Comparison of ENCODE assay signal across 16 mouse cellular contexts in the genomic region with DNA sequence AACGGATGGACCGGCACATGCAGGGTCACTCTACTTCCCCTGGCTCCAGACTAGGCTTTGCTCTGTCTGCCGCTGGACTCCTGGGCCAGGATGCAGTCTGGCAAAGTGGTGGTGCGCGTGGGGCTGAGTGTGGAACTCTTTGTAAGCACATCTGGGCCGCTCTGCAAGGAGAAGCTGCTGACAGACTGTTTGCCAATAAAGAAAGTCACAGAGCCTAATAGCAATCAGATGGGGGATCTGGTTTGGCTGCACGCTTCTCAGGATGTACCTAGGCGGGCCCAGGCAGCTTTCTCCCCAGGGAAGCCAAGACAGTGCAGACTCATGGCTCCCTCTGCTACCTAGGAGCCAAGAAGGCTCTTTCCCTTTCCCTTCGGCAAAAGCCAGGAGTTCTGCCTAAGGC.
DNase-seq lines count a peak whose midpoint lies in the region; ATAC-seq lines count a peak whose summit lies in the region.
"Had no signal": no experiment of that assay in that cellular context is flagged by ENCODE, and none has a peak within 500 bp of the region (broad histone marks: within the 10 kb centered on the region; RNA-seq: fewer than 3 reads in every experiment).

No protein-coding gene starts in this region.

- H3K9me3 ChIP-seq in heart, embryonic 12.5 days (replicated peaks), result peaks cover 8% of the 10 kb centered on the region; the same call in 1 of the 2 replicates
- peaks cover 5% of the 10 kb centered on the region; the same call in 1 of the 2 replicates for H3K9me3 ChIP-seq in heart, embryonic 10.5 days
- H3K9me3 ChIP-seq in limb, embryonic 11.5 days (ENCODE audit: control insufficient read depth, low read length), result no peaks in the 10 kb centered on the region; the same call in 1 of the 2 replicates
- H3K9me3 ChIP-seq: lung, embryonic 15.5 days had no signal

- no peak overlapping the region for H3K27ac ChIP-seq in heart, embryonic 12.5 days (ENCODE audit: poor library complexity, severe bottlenecking)
- H3K27ac ChIP-seq in heart, embryonic 10.5 days, result no peak overlapping the region
- H3K27ac ChIP-seq in limb, embryonic 11.5 days (replicated peaks; ENCODE audit: low read depth, low read length), result peak overlapping the region; percentile 84
- H3K27ac ChIP-seq: heart, adult 2 months; midbrain, embryonic 10.5 days had no signal

- H3K4me3 ChIP-seq in heart, embryonic 12.5 days, result no peak overlapping the region
- no peak overlapping the region for H3K4me3 ChIP-seq in heart, embryonic 10.5 days
- no peak overlapping the region; the same call in 1 of the 2 replicates for H3K4me3 ChIP-seq in limb, embryonic 11.5 days (ENCODE audit: low read depth, low read length)
- H3K4me3 ChIP-seq: erythroblast, embryonic 14.5 days; heart, adult 2 months; lung, embryonic 15.5 days; midbrain, embryonic 10.5 days had no signal

- no peak overlapping the region for H3K4me2 ChIP-seq in heart, embryonic 12.5 days
- no peak overlapping the region; the same call in 1 of the 2 replicates for H3K4me2 ChIP-seq in limb, embryonic 11.5 days (ENCODE audit: low read depth, severe bottlenecking)
- H3K4me2 ChIP-seq: lung, embryonic 15.5 days had no signal

- H3K27me3 ChIP-seq in heart, embryonic 12.5 days (replicated peaks), result no peaks in the 10 kb centered on the region
- no peaks in the 10 kb centered on the region for H3K27me3 ChIP-seq in heart, embryonic 10.5 days (ENCODE audit: insufficient read depth, poor library complexity, severe bottlenecking)
- no peaks in the 10 kb centered on the region for H3K27me3 ChIP-seq in limb, embryonic 11.5 days (ENCODE audit: control insufficient read depth, insufficient read depth, low read length)
- H3K27me3 ChIP-seq: lung, embryonic 15.5 days had no signal

- ATAC-seq in heart, embryonic 12.5 days (ENCODE audit: insufficient number of reproducible peaks, low FRiP score), result 0 out of 2 replicates have a peak, but pooled peaks have one; percentile 25
- ATAC-seq in limb, embryonic 11.5 days (ENCODE audit: insufficient number of reproducible peaks, low FRiP score, low TSS enrichment, low read depth), result peak; percentile 78
- ATAC-seq: inflammation-experienced regulatory T-cells, adult 6 months had no signal

- H3K4me1 ChIP-seq in heart, embryonic 12.5 days (replicated peaks), result 0 out of 2 replicates have a peak, but pooled peaks cover 3% of the 10 kb centered on the region
- 0 out of 2 replicates have a peak, but pooled peaks cover 11% of the 10 kb centered on the region for H3K4me1 ChIP-seq in heart, embryonic 10.5 days
- peaks cover 24% of the 10 kb centered on the region for H3K4me1 ChIP-seq in limb, embryonic 11.5 days (ENCODE audit: control insufficient read depth, insufficient read depth, low read length)
- H3K4me1 ChIP-seq: midbrain, embryonic 10.5 days had no signal

- H3K36me3 ChIP-seq in heart, embryonic 12.5 days, result no peaks in the 10 kb centered on the region
- no peaks in the 10 kb centered on the region for H3K36me3 ChIP-seq in heart, embryonic 10.5 days
- no peaks in the 10 kb centered on the region for H3K36me3 ChIP-seq in limb, embryonic 11.5 days (ENCODE audit: control insufficient read depth, insufficient read depth, low read length)
- H3K36me3 ChIP-seq: lung, embryonic 15.5 days; midbrain, embryonic 10.5 days had no signal

- no peak for DNase-seq in heart, embryonic 10.5 days (ENCODE audit: low spot score)
- DNase-seq in embryo, embryonic 11 days, result peak; percentile 56
- DNase-seq in gastrocnemius, adult 18-20 months (ENCODE audit: low spot score), result peak; percentile 44
- DNase-seq in limb, embryonic 11.5 days (ENCODE audit: low spot score), result peak; percentile 78
- no peak for DNase-seq in adrenal gland, adult 8-10 months
- no peak for DNase-seq in lung, postnatal 10 days
- DNase-seq in cerebellum, adult 9-10 months, result no peak
- DNase-seq: adrenal gland, postnatal 36 days; heart, adult 2 months; heart, postnatal 36 days; right cerebral cortex, adult 18-20 months had no signal

- WGBS in heart, embryonic 12.5 days, result 60% methylated on average over 9 of the region's 9 CpGs
- WGBS in heart, embryonic 10.5 days, result 78% methylated on average over 9 of the region's 9 CpGs
- 7% methylated on average over 9 of the region's 9 CpGs for WGBS in limb, embryonic 11.5 days

- H3K9ac ChIP-seq in heart, embryonic 12.5 days, result no peak overlapping the region
- no peak overlapping the region for H3K9ac ChIP-seq in limb, embryonic 11.5 days (ENCODE audit: low read length)
- H3K9ac ChIP-seq: lung, embryonic 15.5 days had no signal

Comparison
In these comparisons a context has a peak if more than half of its experiments do, and no peak if none do; other contexts are left out.
1. DNase-seq: peak in embryo, embryonic 11 days (single experiment), gastrocnemius, adult 18-20 months (single experiment) and limb, embryonic 11.5 days (single experiment); none in heart, embryonic 10.5 days (single experiment), adrenal gland, adult 8-10 months (single experiment), lung, postnatal 10 days (single experiment) and cerebellum, adult 9-10 months (single experiment).